Mouse (Mus musculus) gonadal fat pad, adult 2 months (tissue): Measurements from ENCODE around the gene Ctnna3. TPM values are rescaled to one million over a fixed set of nuclear protein-coding genes. Genes with fewer than 3 reads are reported as not detected.

Experiments
- DNase-seq: peaks from one replicate; pipeline ENCODE4 v3.0.0-alpha.2; 2012; ENCODE audit warnings: low read depth
- polyA plus RNA-seq: library from polyadenylated mRNA; depleted of rRNA; stranded (reverse); fragments of >200 nt; gene quantifications from 2 replicates; pipeline ENCODE4 v1.2.3, GENCODE M21; 2012

The Ctnna3 gene
- polyA plus RNA-seq, 1 experiment = 0.50 TPM

- DNase-seq = no peak
Observed at GRCm38 (mm10) chr10:63526027-63526426, 96.1 kb downstream of the Ctnna3 start.

- DNase-seq = no peak
Observed at GRCm38 (mm10) chr10:63532381-63532780, 102.5 kb downstream of the Ctnna3 start.

GRCm38 (mm10) chr10:63541754-63542153 is 111.9 kb downstream of the Ctnna3 start:
- DNase-seq = no peak

- no peak for DNase-seq
Observed at GRCm38 (mm10) chr10:63542493-63542892, 112.6 kb downstream of the Ctnna3 start.

GRCm38 (mm10) chr10:63566691-63567090 is 136.8 kb downstream of the Ctnna3 start:
- DNase-seq = no peak

- no peak for DNase-seq
Observed at GRCm38 (mm10) chr10:63571561-63571960, 141.7 kb downstream of the Ctnna3 start.

GRCm38 (mm10) chr10:63572866-63573265 is 143.0 kb downstream of the Ctnna3 start:
- DNase-seq = no peak

GRCm38 (mm10) chr10:63574100-63574609 is 144.3 kb downstream of the Ctnna3 start:
- no peak for DNase-seq

- DNase-seq = peak; percentile 4
Observed at GRCm38 (mm10) chr10:63582608-63583007, 152.7 kb downstream of the Ctnna3 start.

GRCm38 (mm10) chr10:63583798-63584374 is 154.0 kb downstream of the Ctnna3 start:
- DNase-seq = no peak

- no peak for DNase-seq
Observed at GRCm38 (mm10) chr10:63599417-63599816, 169.5 kb downstream of the Ctnna3 start.

GRCm38 (mm10) chr10:63601206-63601605 is 171.3 kb downstream of the Ctnna3 start:
- DNase-seq = no peak

GRCm38 (mm10) chr10:63628546-63628945 is 198.6 kb downstream of the Ctnna3 start:
- no peak for DNase-seq

GRCm38 (mm10) chr10:63633915-63634314 is 204.0 kb downstream of the Ctnna3 start:
- DNase-seq = no peak

- DNase-seq = no peak
Observed at GRCm38 (mm10) chr10:63637987-63638386, 208.1 kb downstream of the Ctnna3 start.

- DNase-seq = no peak
Observed at GRCm38 (mm10) chr10:63647300-63647699, 217.4 kb downstream of the Ctnna3 start.

GRCm38 (mm10) chr10:63650307-63650706 is 220.4 kb downstream of the Ctnna3 start:
- DNase-seq = no peak

- no peak for DNase-seq
Observed at GRCm38 (mm10) chr10:63652887-63653286, 223.0 kb downstream of the Ctnna3 start.

GRCm38 (mm10) chr10:63653571-63653970 is 223.7 kb downstream of the Ctnna3 start:
- no peak for DNase-seq

GRCm38 (mm10) chr10:63654560-63654959 is 224.7 kb downstream of the Ctnna3 start:
- DNase-seq = no peak

- DNase-seq = no peak
Observed at GRCm38 (mm10) chr10:63676343-63676742, 246.4 kb downstream of the Ctnna3 start.

GRCm38 (mm10) chr10:63689233-63689632 is 259.3 kb downstream of the Ctnna3 start:
- no peak for DNase-seq

- DNase-seq = no peak
Observed at GRCm38 (mm10) chr10:63689651-63690050, 259.8 kb downstream of the Ctnna3 start.

GRCm38 (mm10) chr10:63692039-63692438 is 262.1 kb downstream of the Ctnna3 start:
- DNase-seq = no peak
